Mouse (Mus musculus) heart, postnatal 14 days (tissue): Measurements from ENCODE around the gene Alg5. TPM values are rescaled to one million over a fixed set of nuclear protein-coding genes. Genes with fewer than 3 reads are reported as not detected.
"Not testable (repeated sequence)": the region's sequence is repeated elsewhere in the genome, so short reads cannot be mapped to it uniquely, and the experiment has no call there.

Source experiments
- DNase-seq, 2 experiments: peaks; one replicate each; pipeline ENCODE4 v3.0.0; 2021 to 2022
- intact Hi-C: fragments of 180-260 bp; cut with DNase I; formaldehyde crosslinking; loops from one replicate; pipeline ENCODE4 v1.15.1; 2025
- total RNA-seq, 2 experiments: library from RNA; stranded (reverse); gene quantifications; 2 replicates each; pipeline ENCODE4 v1.2.3; 2021

Alg5 gene
- total RNA-seq, 2 experiments from 2014 or later: 11.9 to 12.0 TPM

- DNase-seq: peak; percentile 94 to 95
- intact Hi-C loops: loop anchor here (2.0 to 5.0 kb wide), 3 partner anchors 42 to 328 kb away; partner anchors contain the start of genes Rfxap and Supt20
Observed at GRCm38 (mm10) chr3:54734411-54735246, 710 bp upstream of the Alg5 start.

DNA sequence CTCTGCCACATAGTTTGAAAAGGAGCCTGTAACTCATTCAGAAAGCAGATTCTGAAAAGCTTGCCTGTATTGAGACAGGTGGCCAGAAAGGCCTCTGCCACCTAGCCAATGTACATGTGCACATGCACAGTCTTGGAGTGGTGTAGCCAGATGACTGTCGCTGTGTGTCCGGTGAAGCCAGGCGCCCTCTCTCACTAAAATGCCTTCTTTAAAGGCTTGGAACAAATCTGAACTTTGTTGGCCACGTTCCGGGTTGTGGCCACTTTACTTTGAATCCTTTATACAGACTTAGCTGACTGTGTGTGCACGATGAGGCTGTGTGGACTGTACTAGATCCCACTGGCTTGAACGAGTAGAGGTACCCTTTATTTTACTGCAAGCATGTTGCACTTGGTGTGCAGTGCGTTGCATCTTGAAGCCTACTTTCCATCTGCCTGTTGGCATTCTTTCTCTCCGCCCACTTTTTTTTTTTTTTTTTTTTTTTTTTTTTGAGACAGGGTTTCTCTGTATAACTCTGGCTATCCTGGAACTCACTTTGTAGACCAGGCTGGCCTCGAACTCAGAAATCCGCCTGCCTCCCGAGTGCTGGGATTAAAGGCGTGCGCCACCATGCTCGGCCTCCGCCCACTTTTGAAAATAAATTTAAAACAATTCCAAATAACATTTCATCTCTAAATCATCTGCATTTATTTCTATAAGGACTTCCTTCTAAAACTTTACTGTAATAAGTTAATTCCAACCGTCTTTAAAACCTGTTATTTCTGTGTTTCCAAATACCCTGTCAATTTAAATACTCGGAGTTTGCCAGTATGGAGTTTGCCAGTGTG is 975 bp downstream of the Alg5 start:
- peak; percentile 7 to 17 for DNase-seq

DNA sequence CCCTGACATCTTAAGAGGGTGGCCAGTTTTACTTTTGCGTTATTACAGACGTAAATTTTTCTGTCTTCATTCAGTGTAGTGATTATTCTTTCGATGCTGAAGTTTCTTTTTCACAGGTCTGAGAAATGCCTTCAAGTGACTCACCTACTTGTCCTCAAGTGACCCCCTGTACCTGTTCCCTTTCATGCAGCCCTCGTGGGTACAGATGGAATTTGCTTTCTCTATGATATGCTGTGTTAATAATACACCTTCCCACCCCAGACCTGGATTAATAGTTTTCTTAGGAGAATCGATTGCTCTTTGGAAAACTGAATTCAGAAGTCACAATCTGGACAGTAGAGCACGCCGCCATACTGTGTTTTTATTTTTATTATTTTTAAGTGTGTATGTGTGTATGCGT is 2.0 kb downstream of the Alg5 start:
- intact Hi-C loops: loop anchor here (5.0 kb wide), 2 partner anchors 70 to 325 kb away; partner anchors contain the start of gene Rfxap
- DNase-seq: no peak

More for the DNA sequence above, 975 bp downstream of the Alg5 start:
- intact Hi-C loops: loop anchor here (5.0 kb wide), 2 partner anchors 71 to 326 kb away; partner anchors contain the start of gene Rfxap

- intact Hi-C loops: no loop called here
- no peak for DNase-seq
Observed at GRCm38 (mm10) chr3:54741965-54742364, 6.6 kb downstream of the Alg5 start.

- intact Hi-C loops: no loop called here
- DNase-seq: peak in 1 of 2 experiments; percentile 23
Observed at GRCm38 (mm10) chr3:54745799-54746198, 10.5 kb downstream of the Alg5 start.

DNA sequence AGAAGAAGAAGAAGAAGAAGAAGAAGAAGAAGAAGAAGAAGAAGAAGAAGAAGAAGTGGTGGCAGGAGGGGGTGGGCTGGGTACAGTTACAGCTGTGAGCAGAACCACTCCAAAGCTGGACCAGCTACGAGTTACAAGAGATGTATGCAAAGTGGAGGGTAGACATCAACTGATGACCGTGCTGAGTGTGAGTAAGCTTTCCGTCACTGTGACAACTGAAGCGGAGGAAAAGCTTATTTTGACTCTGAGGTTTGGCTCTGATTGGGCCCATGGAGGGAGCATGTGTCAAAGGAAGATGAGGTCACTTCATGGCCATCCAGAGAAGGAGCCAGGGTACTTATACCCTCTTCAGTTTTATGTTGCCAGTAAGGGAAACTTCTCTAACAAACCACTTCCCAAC is 18.1 kb downstream of the Alg5 start:
- no peak for DNase-seq
- intact Hi-C loops: no loop called here

DNA sequence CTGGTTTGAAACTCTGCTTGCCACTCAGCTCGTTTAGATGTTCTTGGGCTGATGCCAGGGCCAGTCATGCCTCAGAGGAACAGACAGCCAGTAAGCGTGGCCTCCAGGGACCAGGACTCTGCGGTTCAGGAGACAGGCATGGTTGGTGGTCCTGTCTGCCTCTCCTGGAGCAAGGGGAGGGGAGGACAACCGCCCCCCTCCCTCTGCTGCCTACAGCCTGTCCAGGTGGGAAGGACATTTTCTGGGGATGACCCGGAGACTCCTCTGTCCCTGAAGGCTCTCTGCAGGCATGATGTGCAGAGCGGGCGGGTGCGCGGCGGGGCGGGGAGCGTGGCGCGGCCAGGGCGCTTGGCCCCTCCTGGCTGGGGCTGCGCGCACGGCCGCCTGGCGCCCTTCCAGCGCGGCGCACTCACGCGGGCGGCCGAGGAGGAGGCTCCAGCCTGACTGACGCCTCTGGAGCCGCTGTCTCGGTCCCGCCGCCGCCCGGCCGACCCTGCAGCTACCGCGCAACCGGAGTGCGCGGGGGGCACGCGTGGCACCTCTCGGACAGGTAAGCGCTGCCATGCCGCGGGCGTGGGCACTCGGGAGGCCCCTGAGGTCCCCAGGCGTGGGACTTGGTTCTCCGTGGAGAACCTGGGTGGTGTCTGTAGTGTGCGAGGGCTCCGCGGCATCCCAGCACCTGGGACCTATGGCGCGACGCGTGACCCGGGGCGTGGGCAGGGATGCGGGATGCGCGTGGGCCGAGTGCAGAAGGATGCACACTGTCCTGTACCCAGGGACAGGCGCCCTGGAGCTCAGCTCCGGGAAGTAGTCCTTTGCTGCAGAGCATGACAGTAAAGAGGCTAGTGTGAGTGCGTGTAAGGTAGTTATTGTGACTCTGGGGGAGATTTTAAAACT is 20.1 kb downstream of the Alg5 start, which contains the start of gene Smad9:
TSS of gene Smad9 (plus strand) at position 438 of the 897 bp plus-strand sequence.
- intact Hi-C loops: no loop called here
- peak; percentile 75 to 77 for DNase-seq

- peak; percentile 10 to 26 for DNase-seq
- intact Hi-C loops: no loop called here
Observed at GRCm38 (mm10) chr3:54756058-54756457, 20.7 kb downstream of the Alg5 start.

DNA sequence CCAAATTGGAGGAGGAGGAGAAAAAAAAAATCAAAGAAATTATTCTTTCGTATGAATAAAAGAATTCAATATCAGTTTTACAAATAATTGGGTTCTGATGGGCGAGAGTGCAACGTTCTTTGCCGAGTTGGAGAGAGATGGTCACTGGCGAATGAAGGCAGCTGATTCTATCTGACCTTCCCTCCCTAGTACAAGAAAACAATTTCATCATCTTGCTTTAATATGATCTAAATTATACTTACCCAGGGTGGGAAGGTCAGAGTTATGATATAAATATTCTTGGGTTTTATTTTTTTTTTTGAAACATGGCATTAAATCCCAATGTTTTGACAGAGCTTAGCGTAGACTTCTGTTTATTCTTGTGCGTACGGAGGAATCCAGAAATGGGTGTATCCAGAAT is 22.1 kb downstream of the Alg5 start:
- no peak for DNase-seq
- intact Hi-C loops: no loop called here

- no peak for DNase-seq
- intact Hi-C loops: no loop called here
Observed at GRCm38 (mm10) chr3:54759211-54759610, 23.9 kb downstream of the Alg5 start.

DNA sequence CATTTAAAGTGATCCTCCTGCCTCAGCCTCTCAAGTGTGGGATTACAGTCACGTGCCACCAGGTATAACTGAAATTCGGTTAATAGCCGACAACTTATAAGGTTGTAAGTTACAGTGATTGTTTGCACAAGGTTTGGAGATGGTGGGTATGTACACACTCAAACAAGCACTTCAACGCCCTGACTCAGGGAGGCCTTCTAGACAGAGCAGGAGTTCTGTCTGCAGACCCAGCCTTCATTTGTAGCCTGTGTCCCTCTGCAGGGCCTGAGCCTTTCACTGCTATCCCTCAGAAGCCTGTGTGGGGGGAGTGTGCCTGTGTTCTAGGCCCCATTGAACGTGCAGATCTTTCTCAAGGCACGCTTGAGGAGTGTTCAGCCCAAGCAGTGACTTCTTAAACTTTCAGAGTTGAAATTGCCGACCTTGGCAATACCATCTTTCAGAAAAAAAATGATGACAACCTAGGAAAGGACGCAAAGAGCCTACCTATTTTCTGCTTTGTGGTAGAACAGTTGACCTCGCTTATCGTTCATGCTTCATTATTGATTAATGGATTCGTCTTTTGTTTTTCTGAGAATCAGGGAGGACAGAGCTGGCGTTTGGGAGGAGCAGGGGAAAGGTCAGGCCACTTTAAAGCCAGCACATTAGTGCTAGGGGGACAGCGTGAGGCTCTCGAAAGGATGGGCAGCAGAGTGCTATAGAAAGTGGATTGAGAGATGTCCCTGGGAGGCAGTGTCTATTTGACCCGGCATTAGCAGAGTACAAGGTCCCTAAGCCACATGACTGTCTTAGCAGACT is 25.2 kb downstream of the Alg5 start:
- intact Hi-C loops: no loop called here

GRCm38 (mm10) chr3:54761258-54761657 is 25.9 kb downstream of the Alg5 start:
- DNase-seq: no peak
- intact Hi-C loops: no loop called here

More for the DNA sequence above, 25.2 kb downstream of the Alg5 start:
- DNase-seq: no peak

GRCm38 (mm10) chr3:54764418-54764817 is 29.1 kb downstream of the Alg5 start:
- intact Hi-C loops: no loop called here
- DNase-seq: peak; percentile 17 to 44

GRCm38 (mm10) chr3:54765521-54765920 is 30.2 kb downstream of the Alg5 start:
- intact Hi-C loops: not testable (repeated sequence)
- DNase-seq: peak in 1 of 2 experiments; percentile 14

DNA sequence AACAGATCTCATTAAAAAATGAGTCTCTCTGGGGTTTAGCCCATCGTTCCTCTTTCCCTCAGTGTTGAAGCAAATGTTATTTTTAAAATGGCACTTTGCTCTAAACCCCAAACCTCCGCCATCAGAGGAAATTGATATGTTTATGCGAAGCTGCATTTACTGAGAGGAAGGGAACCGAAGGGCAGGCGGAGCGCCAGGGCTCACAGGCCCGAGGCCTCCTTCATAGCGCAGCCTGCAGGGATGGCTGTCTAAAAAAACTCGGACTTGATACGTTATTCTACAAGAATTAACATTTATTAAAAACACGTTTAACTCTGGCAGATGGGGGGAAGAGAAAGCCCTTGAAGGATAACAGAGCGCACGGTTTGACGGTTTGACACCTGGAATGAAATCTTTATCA is 30.7 kb downstream of the Alg5 start:
- DNase-seq: no peak
- intact Hi-C loops: no loop called here

GRCm38 (mm10) chr3:54766811-54767210 is 31.5 kb downstream of the Alg5 start:
- no peak for DNase-seq
- intact Hi-C loops: no loop called here

DNA sequence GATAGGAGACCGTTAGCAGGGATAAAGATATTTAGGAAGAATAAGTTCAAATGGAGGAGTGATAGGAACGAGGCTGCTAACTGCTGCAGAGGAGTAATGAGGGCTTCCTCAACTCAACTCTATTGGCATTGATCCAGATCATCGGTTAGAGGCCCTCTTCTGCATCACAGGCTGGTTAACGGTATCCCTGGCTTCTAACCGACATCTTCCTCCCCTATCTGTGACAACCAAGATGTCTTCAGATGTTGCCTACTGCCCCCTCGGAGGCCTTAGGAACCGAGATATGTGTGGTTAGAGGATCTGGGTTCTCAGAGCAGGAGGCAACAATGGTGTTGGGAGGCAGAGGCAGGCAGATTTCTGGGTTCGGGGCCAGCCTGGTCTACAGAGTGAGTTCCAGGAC is 33.3 kb downstream of the Alg5 start:
- intact Hi-C loops: no loop called here
- no peak for DNase-seq

- intact Hi-C loops: no loop called here
- no peak for DNase-seq
Observed at GRCm38 (mm10) chr3:54769349-54770275, 34.3 kb downstream of the Alg5 start.
